Mouse (Mus musculus) yolk sac, embryonic 10.5 days (tissue): ENCODE data around the gene Mia.

Experiments used
- DNase-seq: peaks from one replicate; pipeline ENCODE4 v3.0.0-alpha.2; 2017; ENCODE audit warnings: low spot score

Gene Mia

GRCm38 (mm10) chr7:27180837-27181695 is at the start of gene Mia, which contains the start of gene Gm21983:
Mia (minus strand) TSS chr7:27181157.
Gm21983 (minus strand) TSS chr7:27181086.
- no peak for DNase-seq

GRCm38 (mm10) chr7:27228865-27229264 is 47.9 kb upstream of the Mia start:
- DNase-seq = no peak

- DNase-seq = peak; percentile 95
Measured at GRCm38 (mm10) chr7:27228281-27228821, 47.4 kb upstream of the Mia start, which contains the start of gene Itpkc. Itpkc (minus strand) TSS chr7:27228661.

- DNase-seq = no peak
Measured at GRCm38 (mm10) chr7:27227676-27228075, 46.7 kb upstream of the Mia start.

DNA sequence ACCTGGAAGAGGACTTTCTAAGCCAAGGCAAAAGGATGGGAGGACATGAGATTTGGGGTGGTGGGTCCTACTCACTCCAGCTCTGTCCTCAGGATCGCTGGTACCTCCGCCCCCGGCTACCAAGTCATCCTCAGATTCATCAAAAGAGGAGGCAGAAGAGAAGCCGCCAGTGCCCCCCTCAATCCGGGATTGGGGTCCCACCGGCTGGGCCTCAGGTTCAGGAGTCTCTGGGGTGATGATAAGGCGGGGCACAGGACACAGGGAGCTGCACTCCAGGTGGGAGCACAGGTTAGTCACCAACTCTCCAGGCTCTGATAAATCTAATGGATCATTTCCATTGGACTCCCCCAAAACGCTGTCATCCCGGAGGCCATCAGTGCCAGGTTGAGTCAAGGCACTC is 46.3 kb upstream of the Mia start:
- DNase-seq = no peak

GRCm38 (mm10) chr7:27224877-27225575 is 44.1 kb upstream of the Mia start:
- DNase-seq = no peak

- DNase-seq = no peak
Measured at GRCm38 (mm10) chr7:27222538-27222937, 41.6 kb upstream of the Mia start.

GRCm38 (mm10) chr7:27221939-27222338 is 41.0 kb upstream of the Mia start:
- no peak for DNase-seq

DNA sequence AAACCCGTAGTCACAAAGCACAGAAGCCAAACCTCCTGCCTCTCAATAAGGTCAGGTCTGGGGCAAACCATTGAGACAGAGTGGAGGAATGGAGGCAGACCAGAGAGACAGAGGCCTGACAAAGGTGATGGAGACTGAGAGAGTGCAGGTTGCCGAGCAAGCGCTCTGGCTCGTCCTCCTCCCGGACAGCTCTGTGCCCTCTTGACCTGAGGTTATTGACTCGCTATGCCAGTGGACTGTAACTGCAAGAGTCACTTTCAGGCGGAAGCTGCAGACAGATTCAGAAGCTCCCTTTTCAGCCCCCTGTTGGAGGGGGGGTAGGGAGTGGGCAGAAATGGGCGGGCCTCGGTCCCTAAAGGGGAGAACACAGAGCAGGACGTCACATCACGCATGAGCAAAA is 39.0 kb upstream of the Mia start:
- DNase-seq = no peak

DNA sequence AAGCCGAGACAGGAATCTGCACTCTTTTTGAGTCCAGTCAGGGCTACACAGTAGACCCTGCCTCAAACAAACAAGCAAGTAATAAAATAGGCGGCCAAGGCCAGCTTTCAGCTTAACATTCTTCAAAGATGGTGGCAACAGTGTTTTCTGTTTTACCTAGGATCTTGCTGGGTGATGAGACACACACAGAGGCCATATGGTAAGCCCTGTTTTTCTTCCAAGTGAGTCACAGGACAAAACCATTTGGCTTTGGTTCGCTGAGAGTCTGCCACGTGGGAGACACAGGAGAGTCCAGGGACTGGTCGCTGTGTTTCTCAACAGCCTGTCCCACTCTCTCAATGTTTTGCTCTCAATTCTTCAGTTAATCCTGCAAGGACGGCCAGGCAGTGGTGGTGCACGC is 37.6 kb upstream of the Mia start:
- no peak for DNase-seq

DNA sequence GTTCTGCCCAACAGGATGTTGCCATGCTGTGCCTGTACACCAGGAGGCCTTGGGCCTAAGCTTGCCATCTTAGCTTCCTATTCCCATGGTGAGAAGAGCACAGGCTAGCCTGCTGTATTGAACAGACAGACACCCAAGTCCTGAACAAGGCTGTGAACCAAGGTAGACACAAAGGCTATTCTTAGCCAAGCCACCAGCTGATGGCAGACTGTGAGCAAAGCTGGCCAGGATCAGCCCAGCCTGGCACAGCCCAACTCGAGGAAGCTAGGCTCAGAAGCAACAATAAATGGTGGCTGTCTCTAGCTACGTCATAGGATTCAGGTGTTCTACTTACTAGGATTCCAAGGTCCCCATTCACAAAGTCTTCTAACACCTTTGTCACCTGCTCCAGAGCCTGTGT is 31.7 kb upstream of the Mia start:
- DNase-seq = no peak

GRCm38 (mm10) chr7:27203730-27204449 is 22.9 kb upstream of the Mia start:
- no peak for DNase-seq

- no peak for DNase-seq
Measured at GRCm38 (mm10) chr7:27198779-27199178, 17.8 kb upstream of the Mia start.

GRCm38 (mm10) chr7:27198355-27198754 is 17.4 kb upstream of the Mia start:
- no peak for DNase-seq

DNA sequence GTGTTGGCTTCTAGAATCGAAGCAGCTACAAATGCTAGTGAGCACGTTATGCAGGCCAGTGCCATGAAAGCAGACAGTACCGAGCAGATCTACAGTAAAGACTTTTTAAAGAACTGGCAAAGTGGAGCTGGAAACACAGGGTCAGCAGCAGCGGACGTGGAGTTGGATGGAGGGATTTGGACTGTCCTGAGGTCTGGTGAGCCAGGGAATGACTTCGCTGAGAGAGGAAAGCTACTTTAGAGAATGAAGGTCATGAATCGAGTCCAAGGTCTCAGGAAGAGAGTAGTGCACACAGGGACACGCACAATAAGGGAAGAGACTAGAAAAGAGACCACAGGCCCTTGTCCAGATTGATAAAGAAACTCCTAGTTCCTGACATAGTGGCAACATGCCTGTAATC is 16.7 kb upstream of the Mia start:
- DNase-seq = no peak

DNA sequence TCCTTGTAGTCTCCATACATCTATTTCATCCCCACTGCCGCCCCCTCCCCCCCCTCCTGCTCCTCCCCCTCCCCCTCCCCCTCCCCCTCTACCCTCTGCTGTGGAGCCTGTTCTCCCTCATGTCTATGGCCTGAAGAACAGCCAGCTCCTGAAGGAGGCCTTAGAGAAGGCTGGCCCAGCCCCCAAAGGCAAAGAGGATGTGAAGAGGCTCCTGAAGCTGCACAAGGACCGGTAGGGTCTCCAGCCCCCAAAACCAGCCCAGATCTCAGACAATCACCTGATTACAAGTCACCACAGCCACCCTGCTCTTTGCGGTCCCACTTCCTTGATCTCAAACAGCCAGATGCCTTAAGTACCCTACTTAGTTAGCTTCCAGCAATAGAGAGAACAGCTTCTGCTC is 16.2 kb upstream of the Mia start:
- DNase-seq = no peak

DNA sequence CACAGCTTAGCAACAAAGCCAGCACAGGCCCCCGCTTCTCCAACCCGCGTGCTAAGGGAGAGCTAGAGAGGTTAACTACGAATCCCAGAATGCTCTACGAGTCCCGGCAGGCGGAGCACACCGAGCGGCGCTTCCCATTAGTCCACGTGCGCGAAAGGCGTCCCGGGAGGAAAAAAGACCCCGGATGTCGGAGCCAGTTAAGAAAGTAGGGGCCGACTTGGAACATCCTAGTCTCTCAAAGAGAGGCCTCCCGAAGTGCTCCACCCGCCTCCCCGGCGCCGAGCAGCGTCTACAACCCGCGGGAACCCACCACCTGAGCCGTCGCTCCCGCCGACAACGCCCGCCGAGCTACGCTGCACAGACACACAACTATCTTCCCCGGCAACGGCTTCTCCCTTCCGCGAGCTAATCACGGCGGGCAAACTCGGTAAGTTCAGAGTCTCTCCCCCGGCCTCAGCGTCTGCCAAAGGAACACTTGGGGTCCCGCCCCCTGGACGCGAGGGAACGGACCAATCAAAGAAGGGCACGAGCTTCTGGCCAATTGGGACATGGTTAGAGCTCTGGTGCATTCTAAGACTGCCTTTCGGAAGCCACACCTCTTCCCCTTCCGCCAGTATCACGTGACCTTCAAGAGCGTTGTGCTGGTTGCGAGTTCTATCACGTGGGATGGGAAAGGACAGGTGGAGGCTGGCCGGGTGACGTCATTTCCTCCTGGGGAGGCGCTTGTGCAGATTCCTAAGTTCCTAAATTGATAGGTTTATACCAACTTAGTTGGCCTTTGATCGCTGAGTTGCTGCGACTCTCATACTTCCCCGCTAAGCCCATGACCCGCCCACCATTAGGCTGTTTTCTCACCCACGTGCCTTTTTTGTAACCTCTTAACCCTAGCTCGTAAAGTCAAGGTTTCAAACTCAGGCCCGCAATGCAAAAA is 15.0 kb upstream of the Mia start, which contains the start of the genes BC024978 and Snrpa:
Gene BC024978 (plus strand): TSS at position 101 of the 931 bp plus-strand sequence.
Gene Snrpa (minus strand): TSS at position 591 of the 931 bp plus-strand sequence.
- DNase-seq = peak; percentile 98

GRCm38 (mm10) chr7:27193731-27194130 is 12.8 kb upstream of the Mia start:
- DNase-seq = no peak

- DNase-seq = no peak
Measured at GRCm38 (mm10) chr7:27192434-27192833, 11.5 kb upstream of the Mia start.

DNA sequence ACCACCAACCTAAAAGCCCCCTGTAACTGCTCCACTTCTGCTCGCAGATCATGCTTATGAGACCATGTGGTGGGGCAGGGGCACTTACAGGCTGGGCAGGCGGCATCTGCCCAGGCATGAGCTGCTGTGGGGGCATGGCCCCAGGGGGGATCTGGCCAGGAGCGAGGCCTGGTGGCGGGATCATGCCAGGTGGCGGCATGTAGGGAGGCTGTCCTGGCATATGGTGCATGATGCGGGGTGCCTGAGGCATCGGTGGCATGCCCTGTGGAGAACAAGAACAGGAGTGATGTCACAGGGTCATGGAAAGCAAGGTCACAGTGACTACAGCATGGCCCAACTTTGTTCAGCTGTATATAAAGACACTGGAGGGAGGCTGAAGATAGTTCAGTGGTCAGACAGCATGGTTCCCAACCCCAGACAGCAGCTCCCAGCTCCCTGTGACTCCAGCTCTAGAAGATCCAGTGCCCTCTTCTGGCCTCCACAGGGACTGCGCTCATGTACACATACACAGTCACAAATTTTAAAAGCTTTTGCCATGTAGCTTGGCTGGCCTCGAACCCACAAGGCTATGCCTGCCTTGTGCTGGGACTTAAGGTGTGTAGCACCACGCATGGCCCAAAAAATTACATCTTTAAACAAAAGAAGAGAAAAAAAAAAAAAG is 8.4 kb upstream of the Mia start:
- DNase-seq = no peak
